Mouse (Mus musculus): ENCODE measurements around the gene Gm42791. TPM values are rescaled to one million over a fixed set of nuclear protein-coding genes. Genes with fewer than 3 reads are reported as not detected.

The Gm42791 gene
- polyA plus RNA-seq, 1 experiment from 2014 or later = not detected

DNA sequence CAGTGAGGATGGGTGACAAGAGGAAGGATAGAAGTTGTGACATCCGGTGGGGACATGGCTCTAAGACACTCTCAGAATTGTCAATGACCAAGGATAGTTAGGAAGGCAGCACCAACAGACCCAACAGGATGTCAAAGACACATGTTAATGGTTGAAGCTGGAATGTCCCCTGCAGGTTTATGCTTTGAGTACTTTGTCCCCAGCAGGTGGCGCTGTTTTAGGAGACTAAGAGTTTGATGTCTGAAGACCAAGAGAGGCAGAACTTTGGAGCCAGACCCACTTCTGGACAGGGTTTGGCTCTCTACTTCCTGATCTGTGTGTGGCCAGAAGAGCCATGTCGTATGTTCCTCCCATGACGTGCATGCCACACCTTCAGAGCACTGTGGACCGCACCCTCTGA lies 147.9 kb downstream of the Gm42791 start:
- ATAC-seq = no peak
- no peak for DNase-seq (ENCODE audit: low spot score)

More for the DNA sequence above, 147.9 kb downstream of the Gm42791 start:
- Histone ChIP-seq H3K4me1 (ENCODE audit: control insufficient read depth, insufficient read depth, low read length) (no peaks in the 10 kb centered on the region), H3K27ac (ENCODE audit: low read depth, low read length) (no peak overlapping the region), H3K36me3 (ENCODE audit: control insufficient read depth, insufficient read depth, low read length) (no peaks in the 10 kb centered on the region), H3K9ac (ENCODE audit: low read length) (no peak overlapping the region), H3K4me2 (ENCODE audit: low read length) (no peak overlapping the region), H3K9me3 (replicated peaks; ENCODE audit: control insufficient read depth, low read length) (no peaks in the 10 kb centered on the region), H3K4me3 (ENCODE audit: low read depth, low read length) (no peak overlapping the region), H3K27me3 (replicated peaks; ENCODE audit: control insufficient read depth, insufficient read depth, low read length) (no peaks in the 10 kb centered on the region)
- 92% methylated on average over 5 of the region's 5 CpGs for WGBS

Other genes with a start within 250 kb of the Gm42791 start
- 30.6 and 34.0 TPM in 2 replicates for gene Katnal1, start 65.8 kb downstream of the Gm42791 start, polyA plus RNA-seq (2014; fragmentation: Nextera tagmentation; extraction: Ambion mirVana)
- gene Uspl1, start 189.2 kb upstream of the Gm42791 start, polyA plus RNA-seq (2014; fragmentation: Nextera tagmentation; extraction: Ambion mirVana) = 57.5 and 59.9 TPM in 2 replicates
- 1,219 and 1,258 TPM in 2 replicates for gene Hmgb1, start 189.3 kb upstream of the Gm42791 start, polyA plus RNA-seq (2014; fragmentation: Nextera tagmentation; extraction: Ambion mirVana)

Measured in forebrain, embryonic 14.5 days (tissue).